Mouse (Mus musculus) megakaryocyte, embryonic 14.5 days (primary cell): ENCODE results near the gene Pdxp.

Source experiments
- FLI1 ChIP-seq: IDR thresholded peaks from 2 replicates; pipeline ENCODE4 v1.6.1; 2012; ENCODE audit warnings: low read length, inconsistent platforms, mixed read lengths
- GATA1 ChIP-seq: IDR thresholded peaks from 3 replicates; pipeline ENCODE4 v1.6.1; 2012; ENCODE audit warnings: mixed read lengths, low read length, inconsistent platforms, borderline replicate concordance

DNA sequence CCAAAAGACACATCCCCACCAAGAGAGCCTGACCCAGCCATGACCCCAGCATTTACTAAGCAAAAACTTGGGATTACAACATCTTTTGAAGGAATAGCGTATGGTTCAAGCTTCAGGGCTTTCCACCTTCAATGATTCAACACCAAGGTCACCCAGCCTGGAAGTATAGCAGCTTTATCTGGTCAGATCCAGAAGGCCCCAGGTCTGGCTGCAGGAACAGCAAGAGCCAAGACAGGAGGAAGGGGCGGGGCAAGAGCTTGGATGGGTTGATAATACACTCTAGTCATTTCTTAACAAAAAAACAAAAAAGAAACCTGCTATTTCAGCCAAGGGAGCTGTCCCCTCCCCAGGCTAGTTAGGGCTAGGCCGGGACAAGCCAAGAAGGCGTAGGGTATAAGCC lies 16.2 kb upstream of the Pdxp start:
- no peak for TF ChIP-seq GATA1
- TF ChIP-seq FLI1: no peak
